Mouse (Mus musculus): Measurements from ENCODE around the gene Gm10135. TPM values are rescaled to one million over a fixed set of nuclear protein-coding genes. Genes with fewer than 3 reads are reported as not detected.

Gene Gm10135
- polyA plus RNA-seq, 1 experiment from 2014 or later, result not detected

DNA sequence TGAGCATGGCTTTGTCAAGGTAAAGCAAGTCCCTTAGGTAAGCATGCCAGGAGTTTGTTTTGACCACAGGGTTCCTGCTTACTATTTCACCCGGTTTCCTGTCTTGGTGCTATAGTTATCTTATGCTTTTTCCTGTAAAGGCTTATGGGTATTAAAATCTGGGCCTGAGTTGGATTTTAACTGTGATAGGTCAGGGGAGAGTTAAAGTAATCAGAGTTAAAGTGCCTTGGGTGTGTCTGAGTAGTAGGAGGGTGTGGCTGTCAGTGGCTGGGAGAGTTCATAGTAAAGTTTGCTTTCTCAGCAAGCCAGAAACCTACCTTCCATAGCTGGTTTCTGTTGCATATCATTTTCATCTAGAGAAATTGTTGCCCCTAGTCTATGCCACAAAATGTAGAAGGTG lies 57.7 kb downstream of the Gm10135 start:
- Histone ChIP-seq H3K9me3 (no peaks in the 10 kb centered on the region), H3K4me1 (peaks cover 33% of the 10 kb centered on the region), H3K27me3 (no peaks in the 10 kb centered on the region), H3K27ac (no peak overlapping the region), H3K4me3 (no peak overlapping the region), H3K9ac (no peak overlapping the region), H3K4me2 (peak overlapping the region; percentile 82), H3K36me3 (no peaks in the 10 kb centered on the region)
- no peak for ATAC-seq (ENCODE audit: borderline replicate concordance, extremely low read depth, low FRiP score, low TSS enrichment)
- whole genome bisulfite sequencing, result 28% methylated on average over 1 of the region's 1 CpGs

DNA sequence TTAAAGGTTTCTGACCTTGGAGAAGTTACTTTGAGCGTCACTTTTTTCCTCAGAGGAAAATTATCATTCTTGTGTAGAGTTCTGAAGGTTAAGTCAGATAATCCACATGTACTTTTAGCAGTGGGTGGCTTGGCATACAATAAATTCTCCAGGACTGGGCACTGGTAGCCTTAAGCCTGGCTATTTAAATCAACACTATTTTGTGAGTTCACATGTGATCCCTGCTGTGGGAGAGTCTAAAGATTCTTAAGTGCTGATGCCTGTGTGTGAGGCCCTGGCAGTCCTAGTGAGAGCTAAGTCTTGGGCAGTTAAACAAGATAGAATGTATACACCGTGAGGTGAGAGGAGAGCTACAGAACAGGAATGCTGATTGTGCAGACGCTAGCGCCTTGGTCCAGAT lies 58.5 kb downstream of the Gm10135 start:
- no peaks in the 10 kb centered on the region for H3K27me3 ChIP-seq

More for the DNA sequence above, 58.5 kb downstream of the Gm10135 start:
- Histone ChIP-seq H3K4me3 (peak overlapping the region; percentile 97), H3K36me3 (no peaks in the 10 kb centered on the region), H3K27ac (no peak overlapping the region), H3K4me2 (peak overlapping the region; percentile 82), H3K4me1 (peaks cover 33% of the 10 kb centered on the region), H3K9me3 (no peaks in the 10 kb centered on the region), H3K9ac (peak overlapping the region; percentile 100)
- no peak for ATAC-seq (ENCODE audit: borderline replicate concordance, extremely low read depth, low FRiP score, low TSS enrichment)
- WGBS, result 14% methylated on average over 4 of the region's 4 CpGs

Other genes with a start within 250 kb of the Gm10135 start
- gene Txk, start 221.9 kb downstream of the Gm10135 start, polyA plus RNA-seq (2015; fragmentation: Nextera tagmentation; extraction: Ambion mirVana), result 0.35 and 0.74 TPM in 2 replicates
- 4.4 and 4.6 TPM in 2 replicates for gene Tec, start 106.2 kb downstream of the Gm10135 start, polyA plus RNA-seq (2015; fragmentation: Nextera tagmentation; extraction: Ambion mirVana)
- 14.4 and 15.8 TPM in 2 replicates for gene Slain2, start 60.4 kb downstream of the Gm10135 start, polyA plus RNA-seq (2015; fragmentation: Nextera tagmentation; extraction: Ambion mirVana)
- gene Slc10a4, start 32.2 kb upstream of the Gm10135 start, polyA plus RNA-seq (2015; fragmentation: Nextera tagmentation; extraction: Ambion mirVana), result 1.0 and 1.1 TPM in 2 replicates